Mouse (Mus musculus) ES-Bruce4 (cell line): ENCODE results near the gene Fat3.

Experiments
- CTCF ChIP-seq: IDR thresholded peaks from one replicate; pipeline ENCODE4 v1.8.1; 2011; ENCODE audit warnings: low read depth, low read length
- EP300 ChIP-seq: IDR thresholded peaks from 2 replicates; pipeline ENCODE4 v1.6.1; 2011; ENCODE audit warnings: low read depth, low read length; ENCODE audit not compliant: insufficient read depth
- POLR2A ChIP-seq: IDR thresholded peaks from one replicate; pipeline ENCODE4 v1.8.1; 2011; ENCODE audit warnings: low read length; ENCODE audit not compliant: insufficient read depth

DNA sequence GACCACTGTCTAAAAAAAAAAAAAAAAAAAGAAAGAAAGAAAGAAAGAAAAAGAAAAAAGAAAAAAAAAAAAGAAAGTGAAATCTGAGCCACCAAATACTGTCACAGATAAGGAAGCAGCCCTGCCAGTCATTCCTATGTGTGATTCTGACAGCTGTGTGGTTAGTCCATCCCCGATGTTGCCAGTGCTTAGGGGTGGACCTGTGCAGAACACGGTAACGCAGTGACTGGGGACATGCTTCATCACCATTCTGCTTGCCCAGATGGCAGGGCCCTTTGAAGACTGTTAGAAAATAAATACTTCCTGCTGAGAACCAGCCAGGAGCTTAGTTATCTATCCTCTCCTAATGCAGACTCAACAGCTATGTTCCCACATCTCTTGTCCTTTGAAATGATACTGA is 203.2 kb downstream of the Fat3 start:
- no peak for TF ChIP-seq CTCF
- no peak for TF ChIP-seq EP300
- TF ChIP-seq POLR2A, result no peak
